Mouse (Mus musculus) gastrocnemius, postnatal 25 days (tissue): ENCODE measurements at regions not wholly inside any gene's neighbourhood (a gene's known extent, or its start where the extent isn't known, plus 50 kb on each side); places are given as distances from the start of the nearest gene placed in this dataset.

Experiments used
- DNase-seq: peaks from one replicate; pipeline ENCODE4 v3.0.0; 2022

DNA sequence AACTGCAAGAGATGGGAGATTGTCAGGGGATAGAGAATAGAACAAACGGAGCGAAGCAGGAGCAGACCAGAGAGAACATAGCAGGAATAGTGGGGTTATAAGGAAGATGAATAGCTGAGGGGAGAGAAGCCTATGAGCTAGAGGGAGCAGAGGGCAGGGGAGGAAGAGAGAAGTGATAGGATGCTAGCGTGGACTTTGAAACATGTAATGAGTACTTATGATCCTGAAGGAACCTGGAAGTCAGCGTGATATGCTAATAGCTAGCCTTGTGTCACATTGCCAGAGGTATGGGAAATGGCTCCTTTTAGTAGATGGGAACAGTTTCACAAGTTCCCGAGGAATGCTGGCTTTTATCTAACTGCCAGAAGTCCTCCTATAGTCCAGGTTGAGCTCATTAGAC lies 51.8 kb downstream of the Calml3 start:
- no peak for DNase-seq

GRCm38 (mm10) chr13:3751222-3751621 lies 52.9 kb downstream of the Calml3 start:
- no peak for DNase-seq

- peak; percentile 50 for DNase-seq
Observed at GRCm38 (mm10) chr13:3750756-3751155, 53.4 kb downstream of the Calml3 start.

DNA sequence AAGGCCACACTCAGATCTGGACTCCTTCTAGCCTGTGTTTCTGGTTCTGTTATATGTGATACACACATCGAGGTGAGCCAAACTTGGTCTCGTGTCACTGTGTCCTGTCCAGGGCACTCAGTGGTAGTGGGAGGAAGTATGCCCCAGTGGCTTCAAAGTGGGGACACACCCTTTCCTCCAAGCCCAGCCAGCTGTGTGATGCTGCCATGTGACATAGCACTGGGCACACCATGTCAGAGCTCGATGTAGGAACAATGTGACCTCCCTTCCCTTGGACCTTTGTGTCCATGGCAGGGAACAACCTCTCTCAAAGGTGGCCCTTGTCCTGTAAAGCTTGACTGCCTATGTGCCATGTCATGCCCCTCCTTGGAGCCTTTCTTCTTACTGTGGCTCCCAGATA lies 54.5 kb downstream of the Calml3 start:
- peak; percentile 37 for DNase-seq

DNA sequence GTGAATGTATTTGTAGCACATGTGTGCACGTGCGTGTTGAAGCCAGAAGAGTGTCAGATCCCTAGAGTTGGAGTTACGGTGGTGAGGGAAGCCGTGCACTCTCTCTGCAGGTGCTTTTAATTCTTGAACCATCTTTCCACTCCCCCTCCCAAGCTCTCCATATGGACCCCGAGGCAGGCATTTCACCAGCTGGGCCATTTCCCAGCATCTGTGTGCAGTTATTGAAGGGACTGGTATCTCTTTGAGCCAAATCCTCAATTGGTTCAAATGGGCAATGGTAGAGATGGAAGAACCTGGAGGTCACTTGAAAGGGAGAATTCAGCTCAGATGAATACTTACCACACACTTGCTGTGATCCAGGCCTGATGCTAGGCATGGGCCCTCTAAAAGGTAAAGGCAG lies 55.3 kb downstream of the Calml3 start:
- DNase-seq = no peak

- DNase-seq = no peak
Observed at GRCm38 (mm10) chr13:3746524-3746923, 57.6 kb downstream of the Calml3 start.

GRCm38 (mm10) chr13:3744870-3745269 lies 59.2 kb downstream of the Calml3 start:
- no peak for DNase-seq

DNA sequence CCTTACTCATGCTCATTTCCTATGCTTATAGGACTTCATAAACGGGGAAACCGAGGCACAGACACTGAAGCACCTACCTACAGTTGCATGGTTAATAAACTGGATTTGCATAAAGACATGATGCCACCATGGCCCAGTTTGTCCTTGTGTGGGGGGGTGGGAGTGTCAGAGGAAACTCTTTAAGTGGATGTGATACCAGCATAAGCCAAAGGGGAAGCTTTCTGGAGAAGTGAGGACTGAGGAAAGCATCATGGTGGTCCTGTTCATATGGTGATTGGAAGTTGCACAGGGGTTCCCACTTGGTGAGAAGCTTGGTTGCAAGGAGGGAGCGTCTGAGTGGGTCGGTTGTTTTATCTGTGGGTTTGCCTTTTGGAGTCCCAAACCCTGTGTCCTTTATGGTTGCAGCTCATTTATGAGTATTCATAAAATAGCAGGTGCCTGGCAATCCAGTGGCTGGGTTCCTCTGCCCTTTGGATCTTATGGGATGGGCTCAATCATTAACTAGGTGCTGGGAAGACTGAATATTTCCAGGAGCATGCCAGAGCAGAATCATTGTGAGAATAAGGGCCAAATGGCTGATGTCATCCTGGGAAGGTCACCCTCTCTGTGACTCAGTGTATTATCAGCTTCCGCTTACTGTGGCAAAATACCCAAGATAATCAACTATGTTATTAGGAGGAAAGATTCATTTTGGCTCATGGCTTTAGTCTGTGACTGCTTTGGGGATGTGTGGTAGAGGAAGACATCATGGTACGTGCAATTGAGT lies 60.2 kb downstream of the Calml3 start:
- no peak for DNase-seq

DNA sequence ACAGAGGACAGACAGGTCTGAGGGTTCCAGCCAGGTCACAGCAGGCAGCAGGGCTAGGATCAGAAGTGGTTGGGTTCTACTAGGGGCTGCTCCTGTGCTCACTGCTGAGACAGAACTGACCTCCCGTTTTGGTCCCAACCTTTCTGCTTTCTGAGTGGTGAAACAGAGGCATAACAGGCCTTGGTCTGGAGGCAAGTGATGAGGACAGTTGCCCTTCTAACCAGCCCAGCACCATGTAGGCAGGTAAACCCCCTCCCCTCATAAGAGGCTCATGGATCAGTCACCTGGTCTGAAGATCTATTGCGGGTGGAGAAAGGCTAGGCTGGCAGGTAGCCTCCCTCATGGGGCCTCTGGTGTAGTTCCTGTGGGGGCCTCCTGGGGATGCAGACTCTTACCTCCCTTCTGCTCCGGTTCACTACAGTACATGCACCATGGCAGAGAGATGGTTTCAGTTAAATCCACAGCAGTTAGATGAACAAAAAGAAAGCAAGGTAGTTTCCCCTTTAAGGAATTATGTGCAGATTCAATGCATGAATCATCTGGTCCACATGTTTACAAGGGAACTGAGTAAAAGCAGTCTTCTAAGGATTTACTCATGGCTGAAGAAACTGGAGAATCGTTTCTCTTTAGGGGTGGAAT lies 61.2 kb downstream of the Calml3 start:
- DNase-seq = no peak

DNA sequence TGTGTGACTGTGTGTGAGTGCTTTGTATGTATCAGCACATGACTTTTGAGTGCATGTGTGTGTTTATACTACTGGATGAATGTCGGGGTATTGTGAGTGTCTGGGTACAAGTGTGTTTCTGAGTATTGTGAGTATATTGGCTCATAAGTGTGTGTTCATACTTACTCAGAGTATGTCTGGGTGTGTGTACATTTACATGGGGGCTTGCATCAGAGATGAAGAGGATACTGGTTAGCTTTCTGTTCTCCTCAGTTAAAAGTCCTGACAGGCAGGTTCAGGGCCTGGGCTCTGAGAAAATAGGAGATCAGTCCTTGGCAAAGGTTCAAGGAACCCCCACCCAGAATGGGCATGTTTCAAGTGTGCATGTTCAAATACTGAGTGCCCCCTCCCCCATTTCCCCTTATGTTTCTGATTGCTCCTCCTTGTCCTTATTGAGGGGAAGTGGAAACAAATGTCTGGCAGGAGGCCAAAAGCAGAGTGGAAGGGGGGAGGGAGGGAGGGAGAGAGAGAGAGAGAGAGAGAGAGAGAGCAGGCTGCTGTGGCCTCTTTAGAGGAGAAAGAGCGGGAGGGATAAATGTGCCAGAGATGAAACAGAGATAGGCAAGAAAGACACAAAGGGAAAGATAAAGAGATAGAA lies 61.9 kb downstream of the Calml3 start:
- DNase-seq = no peak

GRCm38 (mm10) chr13:3730699-3731021 lies 73.5 kb downstream of the Calml3 start:
- DNase-seq = no peak

GRCm38 (mm10) chr13:3729926-3730698 lies 74.0 kb downstream of the Calml3 start:
- DNase-seq = peak; percentile 44

- no peak for DNase-seq
Observed at GRCm38 (mm10) chr13:3728888-3729287, 75.2 kb downstream of the Calml3 start.

GRCm38 (mm10) chr13:3726331-3726781 lies 77.8 kb downstream of the Calml3 start:
- DNase-seq = peak; percentile 58

DNA sequence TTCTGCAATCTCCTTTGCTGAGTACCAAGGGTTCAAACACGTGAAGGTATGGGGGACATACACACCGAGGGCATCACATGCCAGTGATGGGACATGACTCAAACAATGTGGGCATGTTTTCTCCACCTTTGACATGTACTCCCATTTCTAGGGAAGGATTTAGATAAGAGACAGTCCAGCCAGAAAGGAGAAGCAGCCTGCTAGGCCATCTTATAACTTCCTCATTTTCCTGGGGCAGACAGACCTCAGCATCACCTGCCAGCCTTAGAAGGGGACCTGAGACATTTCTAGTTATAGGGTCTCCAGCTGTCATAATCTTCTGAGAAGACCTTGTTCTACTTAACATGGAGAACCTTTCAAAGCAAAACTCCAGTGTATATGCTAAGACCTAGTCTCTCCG lies 78.3 kb downstream of the Calml3 start:
- no peak for DNase-seq

GRCm38 (mm10) chr13:3724313-3724712 lies 79.8 kb downstream of the Calml3 start:
- peak; percentile 52 for DNase-seq

GRCm38 (mm10) chr13:3723458-3724143 lies 80.5 kb downstream of the Calml3 start:
- no peak for DNase-seq

DNA sequence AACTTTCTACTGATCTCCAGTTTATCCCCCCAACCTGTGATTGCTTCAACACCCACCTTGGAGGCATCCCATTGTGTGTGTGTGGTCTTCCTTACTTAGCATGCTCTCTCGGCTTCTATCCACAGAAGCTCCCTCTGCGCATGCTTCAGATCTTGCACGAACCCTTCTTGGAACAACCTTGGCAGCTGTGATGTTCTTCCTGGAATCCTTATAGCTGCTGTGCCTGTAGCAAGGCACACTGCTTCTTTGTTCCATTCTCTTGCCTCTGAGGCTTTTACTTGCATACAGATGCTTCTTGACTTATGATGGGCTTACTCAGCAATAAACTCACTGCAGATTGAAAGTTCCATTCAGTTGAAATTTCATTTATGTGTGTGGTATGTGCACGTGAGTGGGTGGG lies 81.2 kb downstream of the Asb13 start:
- DNase-seq = no peak

DNA sequence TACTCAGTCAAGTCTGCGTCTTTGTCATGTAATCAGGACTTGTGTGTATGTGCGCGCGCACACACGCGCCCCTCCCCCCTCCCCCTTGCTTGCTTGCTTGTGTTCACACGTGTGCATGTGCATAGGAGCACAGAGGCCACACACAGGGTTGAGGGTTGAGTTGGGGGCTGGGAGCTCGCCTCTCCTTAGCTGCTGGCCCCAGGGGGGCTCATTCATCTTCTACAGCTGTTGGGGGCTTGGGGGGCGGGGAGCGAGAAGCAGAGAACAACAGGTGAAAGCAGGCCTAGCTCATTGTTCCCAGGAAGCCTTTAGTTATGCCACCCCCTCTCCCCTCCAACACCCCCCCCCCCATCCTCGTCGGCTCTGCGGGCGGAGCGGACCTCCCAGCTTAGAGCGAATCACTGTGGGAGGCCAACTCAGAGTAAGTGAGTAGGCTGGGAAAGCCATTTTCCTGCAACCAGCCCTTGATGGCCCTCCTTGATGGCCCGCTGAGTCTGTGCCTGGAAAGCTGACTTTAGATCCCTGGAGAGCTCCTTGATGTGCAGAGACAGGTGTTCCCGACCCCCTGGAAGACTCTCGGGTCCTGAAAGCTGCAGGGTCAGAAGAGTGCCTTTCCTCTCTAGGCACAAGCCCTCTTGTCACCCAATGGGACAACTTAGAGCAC lies 78.8 kb downstream of the Asb13 start:
- no peak for DNase-seq

DNA sequence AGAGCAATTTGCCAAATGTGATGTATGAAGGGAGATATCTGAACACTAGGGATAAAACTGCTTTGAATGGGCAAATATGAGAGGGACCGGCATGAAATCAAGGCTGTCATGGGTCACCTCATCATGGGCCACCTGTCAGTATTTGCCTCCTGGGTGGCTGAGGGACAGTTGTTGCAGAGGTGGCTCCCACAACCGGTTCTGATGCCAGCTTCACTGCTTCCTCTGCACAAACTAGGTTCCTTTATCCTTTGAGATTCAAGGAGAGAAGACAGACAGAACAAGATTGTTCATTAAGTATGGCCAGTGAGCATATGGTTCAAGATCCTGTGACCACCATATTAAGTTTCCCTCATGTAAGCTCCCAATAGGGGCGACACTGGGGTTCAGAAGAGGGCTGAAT lies 78.3 kb downstream of the Asb13 start:
- no peak for DNase-seq

DNA sequence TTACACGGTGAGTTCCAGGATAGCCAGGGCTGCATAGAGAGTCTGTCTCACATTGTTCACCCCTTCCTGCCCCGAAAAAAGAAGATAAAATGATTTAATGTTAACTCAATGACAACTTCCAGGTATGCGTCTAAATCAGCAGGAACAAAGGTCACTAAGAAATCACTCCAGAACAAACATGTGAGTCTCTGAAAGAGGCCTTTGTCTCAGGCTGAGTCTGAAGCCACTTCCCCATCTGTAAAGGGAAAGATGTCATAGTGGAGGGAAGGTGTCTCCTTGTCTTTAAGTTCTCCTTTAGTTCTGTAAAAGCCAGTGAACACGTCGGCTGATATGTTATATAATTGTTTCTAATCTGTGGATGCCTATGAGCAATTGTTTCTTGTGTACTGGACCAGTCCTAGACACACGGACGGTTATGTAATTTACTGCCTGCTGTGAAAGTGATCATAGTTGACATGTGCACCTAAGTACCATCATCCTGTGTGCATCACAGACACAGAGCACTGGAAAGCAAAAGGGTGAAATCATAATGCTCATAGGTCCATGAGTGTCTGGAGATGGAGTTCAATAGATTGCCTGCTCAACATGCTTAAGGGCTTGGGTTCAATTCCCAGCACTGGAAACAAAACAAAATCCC lies 76.3 kb downstream of the Asb13 start:
- DNase-seq = no peak
